Mouse (Mus musculus) kidney, adult 2 months (tissue): ENCODE results near the gene Prr19. TPM values are rescaled to one million over a fixed set of nuclear protein-coding genes. Genes with fewer than 3 reads are reported as not detected.

Source experiments
- DNase-seq: peaks from one replicate; pipeline ENCODE4 v3.0.0; 2021
- H3K27ac ChIP-seq: fragments of 200-500 bp; 2 replicates; pipeline ENCODE4 v1.5.1; 2012; ENCODE audit warnings: low read depth, low read length, control low read depth, inconsistent platforms; ENCODE audit not compliant: insufficient read depth
- H3K27me3 ChIP-seq: fragments of 200-500 bp; replicated peaks from 2 replicates; pipeline ENCODE4 v1.6.1; 2012; ENCODE audit warnings: mild to moderate bottlenecking, moderate library complexity, low read length, inconsistent platforms; ENCODE audit not compliant: control insufficient read depth, insufficient read depth
- H3K36me3 ChIP-seq: fragments of 200-500 bp; 2 replicates; pipeline ENCODE4 v1.6.1; 2012; ENCODE audit warnings: mild to moderate bottlenecking, moderate library complexity, low read length, inconsistent platforms; ENCODE audit not compliant: control insufficient read depth, insufficient read depth
- H3K4me1 ChIP-seq: fragments of 200-500 bp; 2 replicates; pipeline ENCODE4 v1.6.1; 2011; ENCODE audit warnings: low read length; ENCODE audit not compliant: control insufficient read depth, insufficient read depth
- H3K4me3 ChIP-seq: fragments of 200-500 bp; 2 replicates; pipeline ENCODE4 v1.5.1; 2011; ENCODE audit warnings: mild to moderate bottlenecking, low read depth, low read length, control low read depth; ENCODE audit not compliant: insufficient read depth
- CTCF ChIP-seq: fragments of 200-500 bp; conservative IDR thresholded peaks from 2 replicates; pipeline ENCODE4 v1.5.1; 2011; ENCODE audit warnings: low read depth, mild to moderate bottlenecking, control low read depth, low read length, moderate library complexity, mixed read lengths; ENCODE audit not compliant: insufficient read depth, insufficient read length
- POLR2A ChIP-seq: fragments of 200-500 bp; IDR thresholded peaks from one replicate; pipeline ENCODE4 v1.6.1; 2011; ENCODE audit warnings: low read depth, low read length, control low read depth
- WGBS: fragments of 180-500 bp; shearing (Covaris S2); methylation state at CpG from one replicate; pipeline ENCODE4 v1.1.7; 2018; 5-methylcytosine and 5-hydroxymethylcytosine counted together
- polyA plus RNA-seq: library from polyadenylated mRNA; depleted of rRNA; stranded (reverse); fragments of >200 nt; gene quantifications from 2 replicates; pipeline ENCODE4 v1.2.3, GENCODE M21; 2012

The Prr19 gene
- polyA plus RNA-seq, 1 experiment: 0.08 TPM

- Histone ChIP-seq H3K27me3 (no peaks in the 10 kb centered on the region), H3K27ac (peak within 1 kb of the TSS; percentile 44), H3K36me3 (no peaks in the 10 kb centered on the region), H3K4me1 (no peaks in the 10 kb centered on the region; the same call in 1 of the 2 replicates), H3K4me3 (peak within 1 kb of the TSS; percentile 79)
- peak; percentile 57 for TF ChIP-seq CTCF
- no peak for TF ChIP-seq POLR2A
- DNase-seq: peak; percentile 87
- under 1% methylated on average over 52 of the region's 52 CpGs for WGBS
Observed at GRCm38 (mm10) chr7:25297454-25298325, 3.5 kb upstream of the Prr19 start, which contains the start of gene Pafah1b3. TSS of gene Pafah1b3 (minus strand) at chr7:25297986.

- no peaks in the 10 kb centered on the region for H3K27me3 ChIP-seq
Observed at GRCm38 (mm10) chr7:25303003-25303684, 1.9 kb downstream of the Prr19 start.

GRCm38 (mm10) chr7:25303685-25304006 is 2.4 kb downstream of the Prr19 start:
- H3K27me3 ChIP-seq: no peaks in the 10 kb centered on the region
- H3K36me3 ChIP-seq: no peaks in the 10 kb centered on the region
- no peaks in the 10 kb centered on the region for H3K4me1 ChIP-seq
- DNase-seq: no peak
- no peak overlapping the region for H3K4me3 ChIP-seq
- TF ChIP-seq POLR2A (no peak), CTCF (no peak)
- WGBS: 90% methylated on average over 3 of the region's 3 CpGs
- no peak overlapping the region for H3K27ac ChIP-seq

More at GRCm38 (mm10) chr7:25303003-25303684, 1.9 kb downstream of the Prr19 start:
- Histone ChIP-seq H3K4me1 (no peaks in the 10 kb centered on the region; the same call in 1 of the 2 replicates), H3K36me3 (no peaks in the 10 kb centered on the region), H3K27ac (no peak overlapping the region), H3K4me3 (no peak overlapping the region)
- no peak for TF ChIP-seq CTCF
- TF ChIP-seq POLR2A: no peak
- DNase-seq: no peak
- WGBS: 74% methylated on average over 9 of the region's 9 CpGs

- Histone ChIP-seq H3K27ac (no peak overlapping the region), H3K27me3 (no peaks in the 10 kb centered on the region), H3K4me3 (no peak overlapping the region), H3K36me3 (no peaks in the 10 kb centered on the region), H3K4me1 (no peaks in the 10 kb centered on the region)
- no peak for DNase-seq
- 2% methylated on average over 2 of the region's 2 CpGs for WGBS
- TF ChIP-seq POLR2A: no peak
- no peak for TF ChIP-seq CTCF
Observed at GRCm38 (mm10) chr7:25305481-25305880, 4.3 kb downstream of the Prr19 start.

GRCm38 (mm10) chr7:25305956-25306613 is 4.9 kb downstream of the Prr19 start, which contains the start of gene Tmem145:
TSS of gene Tmem145 (plus strand) at chr7:25306106.
- DNase-seq: peak; percentile 37
- H3K27ac ChIP-seq: no peak within 1 kb of the TSS
- peak within 1 kb of the TSS; percentile 41; the same call in 1 of the 2 replicates for H3K4me3 ChIP-seq
- no peak for TF ChIP-seq CTCF
- no peak for TF ChIP-seq POLR2A
- under 1% methylated on average over 47 of the region's 47 CpGs for WGBS
- no peaks in the 10 kb centered on the region for H3K27me3 ChIP-seq
- no peaks in the 10 kb centered on the region for H3K36me3 ChIP-seq
- H3K4me1 ChIP-seq: peaks cover 1% of the 10 kb centered on the region; the same call in 1 of the 2 replicates

- DNase-seq: no peak
- Histone ChIP-seq H3K27me3 (no peaks in the 10 kb centered on the region), H3K36me3 (no peaks in the 10 kb centered on the region), H3K4me1 (peaks cover 2% of the 10 kb centered on the region; the same call in 1 of the 2 replicates), H3K27ac (no peak overlapping the region), H3K4me3 (no peak overlapping the region)
- TF ChIP-seq CTCF (no peak), POLR2A (no peak)
- WGBS: 42% methylated on average over 2 of the region's 2 CpGs
Observed at GRCm38 (mm10) chr7:25306614-25306996, 5.4 kb downstream of the Prr19 start.
